Mouse (Mus musculus): ENCODE data around the gene Sik3.
"Not testable (repeated sequence)": the region's sequence is repeated elsewhere in the genome, so short reads cannot be mapped to it uniquely, and the experiment has no call there.

The Sik3 gene

DNA sequence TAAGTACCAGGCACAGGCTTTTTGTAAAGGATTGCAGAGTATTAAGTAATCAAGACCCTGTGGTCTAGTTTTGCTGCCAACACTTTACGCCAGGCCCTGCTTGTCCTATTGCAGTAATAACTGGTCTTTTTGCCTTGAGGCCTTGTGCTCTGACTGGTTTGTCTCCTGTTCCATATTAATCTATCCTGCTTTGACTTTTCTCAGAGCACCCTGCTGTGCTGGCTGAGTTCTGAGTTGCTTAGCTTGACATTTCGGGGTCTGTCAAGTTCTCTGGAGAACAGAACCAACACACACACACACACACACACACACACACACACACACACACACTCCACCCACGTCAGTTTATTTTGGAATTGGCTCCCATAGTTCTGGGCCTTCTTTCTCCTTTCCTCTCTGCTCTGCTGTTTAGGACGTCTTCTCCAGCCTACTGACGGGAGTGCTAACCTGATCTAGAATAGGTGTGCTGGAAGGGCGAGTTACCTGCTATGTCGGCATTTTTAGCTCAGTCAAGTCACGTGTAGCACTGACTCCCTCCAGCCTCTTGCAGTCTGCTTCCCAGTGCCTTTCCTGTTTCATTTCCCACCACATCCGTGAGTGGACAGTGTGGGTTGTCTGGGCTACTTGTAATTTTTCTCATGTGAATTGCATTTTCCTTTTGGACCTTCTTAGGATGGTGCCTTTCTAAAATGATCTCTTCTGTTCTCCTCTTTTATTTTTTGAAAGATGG lies 49.2 kb downstream of the Sik3 start:
- DNase-seq: peak; percentile 95

DNA sequence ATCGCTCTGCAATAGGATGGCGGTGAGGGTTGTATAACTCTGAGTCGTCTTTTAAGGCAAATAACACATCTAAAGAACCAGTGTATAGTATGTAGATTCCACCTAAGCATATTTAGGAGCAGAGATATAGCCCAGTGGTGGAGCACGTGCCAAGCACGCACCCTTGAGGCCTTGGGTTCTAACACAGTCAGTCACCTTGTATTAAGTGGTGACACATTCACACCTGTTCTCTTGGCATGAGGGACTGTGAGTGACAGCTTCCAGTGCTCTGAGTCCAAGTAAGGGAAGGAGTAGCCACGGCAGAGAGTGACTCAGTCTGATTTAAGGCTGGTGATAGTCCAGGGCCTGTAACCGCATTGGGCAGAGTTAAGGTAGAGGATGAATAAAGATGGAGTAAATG lies 51.7 kb downstream of the Sik3 start:
- DNase-seq: no peak

DNA sequence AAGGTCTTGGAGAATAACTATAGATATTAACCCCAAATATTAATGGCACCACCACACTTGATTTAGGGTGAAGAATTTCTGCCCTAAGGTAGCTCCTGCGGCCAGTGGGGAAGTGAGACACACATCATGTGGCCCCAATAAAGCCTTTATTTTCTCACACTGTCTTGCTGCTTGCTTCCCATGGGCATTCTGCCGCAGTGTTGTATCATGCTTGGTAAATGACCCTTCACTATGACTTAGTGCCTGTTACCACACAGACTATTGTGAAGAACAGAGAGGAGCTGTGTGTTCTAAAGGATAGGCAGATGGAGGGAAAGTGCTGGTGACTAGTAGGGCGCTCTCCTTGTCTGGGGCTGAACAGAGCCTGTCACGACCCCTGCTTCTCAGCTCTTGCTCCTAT lies 54.1 kb downstream of the Sik3 start:
- DNase-seq: no peak

DNA sequence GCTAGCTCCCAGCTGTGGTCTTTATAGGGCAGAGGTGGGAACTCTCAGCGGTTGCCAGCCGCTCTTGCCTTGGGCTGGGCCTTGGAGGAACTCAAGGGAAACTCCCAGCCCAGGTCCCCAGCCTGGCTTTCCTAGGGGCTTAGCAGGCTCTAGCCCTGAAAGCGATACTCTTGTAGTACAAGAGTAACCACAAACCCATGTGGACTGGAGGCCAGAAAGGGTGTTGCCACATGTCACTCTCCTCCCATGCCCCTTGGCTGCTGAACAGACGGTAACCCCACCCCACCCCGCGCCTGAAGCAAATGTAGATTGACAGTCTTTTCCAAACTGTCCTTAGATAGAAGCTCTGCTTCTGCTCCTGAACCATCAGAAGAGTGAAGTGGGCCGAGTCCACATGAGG lies 55.1 kb downstream of the Sik3 start:
- no peak for DNase-seq

DNA sequence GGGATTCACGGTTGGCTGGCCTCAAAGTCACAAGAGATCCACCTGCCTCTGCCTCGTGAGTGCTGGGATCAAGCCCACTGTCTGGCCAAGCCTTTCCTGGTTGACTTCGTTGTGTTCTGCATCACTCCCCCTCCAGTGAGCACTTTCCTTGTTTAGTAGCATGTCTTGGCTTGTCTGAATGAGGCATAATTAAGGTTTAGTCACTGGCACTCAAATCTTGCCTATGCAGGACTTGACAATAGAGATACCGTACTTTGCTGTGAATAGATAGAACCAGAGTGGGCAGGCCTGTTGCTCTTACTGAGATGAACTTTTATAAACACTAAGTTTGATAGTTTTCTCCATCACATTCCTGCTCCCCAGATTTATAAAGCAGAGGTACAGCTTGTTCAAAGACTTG lies 56.4 kb downstream of the Sik3 start:
- DNase-seq: no peak

DNA sequence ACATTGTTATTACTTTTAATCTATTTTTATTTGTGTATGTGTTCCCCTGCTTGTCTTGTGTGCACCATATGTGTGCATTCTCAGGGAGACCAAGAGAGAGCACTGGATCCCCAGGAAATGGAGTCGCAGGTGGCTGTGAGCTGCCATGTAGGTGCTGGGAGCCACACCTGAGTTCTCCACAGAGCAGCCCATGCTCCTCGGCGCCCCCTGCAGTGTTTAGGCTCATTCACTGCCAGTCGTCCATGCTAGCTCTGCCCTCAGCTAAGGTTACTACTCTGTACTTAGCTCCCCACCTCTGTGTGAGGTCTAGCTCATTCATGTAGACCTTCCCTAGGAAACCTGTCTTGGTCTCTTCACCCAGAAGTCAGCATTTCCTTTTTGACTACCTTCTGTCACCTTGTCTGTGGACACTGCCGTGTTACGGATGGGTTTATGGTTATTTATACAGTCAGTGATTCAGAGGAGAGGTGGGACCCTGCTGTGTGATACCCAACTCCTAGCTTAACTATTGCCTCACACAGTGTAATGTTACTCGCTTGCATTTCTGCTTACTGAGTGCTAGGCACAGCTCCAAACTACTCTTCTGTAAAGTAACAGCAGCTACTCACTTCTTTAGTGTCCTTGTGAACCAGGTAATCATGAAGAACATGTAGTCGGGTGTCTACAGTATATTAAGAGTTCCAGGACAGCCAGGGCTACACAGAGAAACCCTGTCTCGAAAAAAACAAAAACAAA lies 59.6 kb downstream of the Sik3 start:
- no peak for DNase-seq

DNA sequence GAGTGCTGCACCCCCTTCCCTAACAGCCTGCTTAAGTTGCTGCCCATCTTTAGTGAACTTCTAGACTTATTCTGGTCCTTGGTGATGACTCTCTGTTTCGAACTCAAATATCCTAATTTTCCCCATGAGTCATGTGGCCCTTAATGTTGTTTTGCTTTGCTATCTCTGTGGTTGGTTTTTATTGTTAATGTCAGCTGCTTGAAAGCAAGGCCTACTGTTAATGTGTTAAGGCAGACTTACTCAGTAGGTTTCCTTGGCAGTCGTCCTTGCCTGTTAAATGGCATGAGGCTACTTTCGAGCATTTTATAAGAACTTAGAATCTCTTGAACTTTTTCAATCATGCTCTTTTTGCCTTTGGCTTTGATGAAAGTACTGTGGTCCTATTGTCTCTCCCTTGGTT lies 60.8 kb downstream of the Sik3 start:
- no peak for DNase-seq

DNA sequence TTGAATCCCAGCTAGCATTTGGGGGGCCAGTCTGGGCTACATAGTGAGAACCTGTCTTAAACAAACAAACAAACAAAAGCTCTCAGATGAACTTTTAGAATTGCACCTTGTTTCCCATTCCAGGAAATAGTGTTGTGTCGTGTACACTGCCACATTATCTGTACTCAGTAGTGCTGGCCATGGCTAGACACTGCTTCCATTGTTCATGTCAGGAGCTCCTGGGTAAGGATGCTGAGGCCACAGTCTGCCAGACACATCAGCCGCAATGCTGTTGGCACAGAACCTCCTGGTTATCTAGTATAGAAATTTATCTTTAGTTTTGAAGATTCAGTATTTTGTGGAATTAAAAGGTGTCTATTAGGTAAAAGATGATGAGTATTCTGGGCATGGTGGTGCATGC lies 63.0 kb downstream of the Sik3 start:
- no peak for DNase-seq

DNA sequence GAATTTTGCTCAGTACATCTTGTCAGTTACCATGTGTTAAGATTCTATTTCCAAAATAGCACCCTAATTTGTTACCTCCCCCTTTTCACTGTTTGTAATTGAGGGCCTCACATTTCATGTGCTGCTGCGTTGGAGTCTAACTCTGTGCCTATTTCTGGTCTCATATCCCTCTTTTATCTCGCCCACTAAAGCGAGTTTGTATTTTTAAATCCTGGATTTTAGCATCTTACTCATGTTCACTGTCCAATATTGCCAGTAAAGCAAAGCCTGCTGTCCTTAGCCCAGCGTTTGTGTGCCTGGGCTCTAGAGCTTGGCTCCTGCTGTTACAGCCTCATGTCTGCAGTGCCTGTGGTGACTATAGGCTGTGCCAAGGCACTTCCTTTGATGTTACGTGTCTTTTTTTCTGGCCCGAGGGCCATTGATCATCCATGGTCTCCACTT lies 69.8 kb downstream of the Sik3 start:
- no peak for DNase-seq

DNA sequence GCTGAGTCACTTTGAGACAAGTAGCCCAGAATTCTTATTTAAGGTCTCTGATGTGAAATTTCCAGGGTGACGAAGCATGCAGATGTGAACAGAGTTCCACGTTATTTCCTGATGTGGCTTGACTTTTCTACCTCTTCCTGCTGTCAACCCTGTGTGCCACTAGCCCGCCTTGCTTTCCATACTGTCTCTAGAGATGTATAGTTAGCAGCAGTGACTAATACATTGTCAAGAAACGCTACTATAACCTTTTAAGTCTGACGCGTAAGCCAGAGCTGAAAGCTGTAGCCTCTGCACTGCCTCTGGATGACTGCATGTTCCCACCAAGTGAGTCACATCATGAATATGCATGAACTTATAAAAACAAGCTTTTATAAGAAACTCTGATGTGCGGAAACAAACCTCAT lies 70.9 kb downstream of the Sik3 start:
- no peak for DNase-seq

DNA sequence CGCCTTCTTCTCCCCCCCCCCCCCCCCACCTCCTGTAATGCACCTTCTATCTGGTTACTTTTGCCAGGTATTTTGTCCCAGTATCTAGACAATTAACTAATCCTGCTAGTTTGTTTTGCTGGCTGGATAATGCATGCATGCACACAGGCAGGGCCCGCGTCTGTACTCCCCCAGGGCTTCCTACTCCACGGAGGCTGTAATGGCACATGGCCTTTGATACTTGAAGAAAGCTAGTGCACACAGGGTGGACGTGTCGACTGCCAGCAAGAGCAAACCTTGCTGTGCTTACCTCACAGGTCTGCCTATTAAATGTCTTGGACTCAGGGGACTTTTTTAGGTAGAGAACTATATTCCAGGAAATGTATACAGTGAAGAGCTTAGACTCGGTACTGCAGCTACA lies 73.3 kb downstream of the Sik3 start:
- no peak for DNase-seq

DNA sequence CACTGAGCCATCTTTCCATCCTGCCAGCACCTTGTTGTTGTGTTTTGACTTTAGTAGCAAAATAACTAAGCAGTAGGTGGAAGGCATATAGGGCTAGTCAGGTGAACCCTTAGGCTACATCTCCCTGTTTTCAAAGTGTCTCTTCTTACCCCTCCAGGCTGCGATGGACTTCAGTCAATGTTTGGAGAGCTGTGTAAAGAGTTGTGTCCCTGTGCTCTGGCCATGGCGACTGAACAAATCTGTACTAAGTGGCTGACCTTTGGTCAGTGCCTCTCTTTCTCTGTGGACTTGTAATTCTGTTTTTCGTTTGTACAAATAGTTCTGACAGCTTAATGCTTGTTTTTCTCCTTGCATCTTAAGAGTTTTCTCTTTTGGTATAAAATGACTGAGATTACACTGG lies 74.2 kb downstream of the Sik3 start:
- DNase-seq: no peak

DNA sequence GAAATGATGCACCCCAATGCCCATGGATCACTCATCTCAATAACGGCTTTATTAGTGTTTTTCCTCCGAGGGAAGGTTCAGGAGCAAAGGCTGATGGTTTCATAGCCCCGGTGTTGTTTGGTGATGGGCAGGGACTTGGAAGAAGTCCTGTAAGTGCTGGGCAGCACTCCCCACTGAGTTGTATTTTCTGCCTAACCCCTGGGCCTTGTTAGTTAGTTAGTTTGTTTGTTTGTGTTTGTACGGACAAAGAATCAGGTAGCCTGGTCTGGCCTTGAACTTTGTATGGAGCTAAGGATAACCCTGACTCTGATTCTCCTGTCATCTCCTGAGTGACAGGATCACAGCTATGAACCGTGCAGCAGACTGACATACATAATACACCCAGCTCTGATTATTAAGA lies 74.8 kb downstream of the Sik3 start:
- peak; percentile 75 for DNase-seq

DNA sequence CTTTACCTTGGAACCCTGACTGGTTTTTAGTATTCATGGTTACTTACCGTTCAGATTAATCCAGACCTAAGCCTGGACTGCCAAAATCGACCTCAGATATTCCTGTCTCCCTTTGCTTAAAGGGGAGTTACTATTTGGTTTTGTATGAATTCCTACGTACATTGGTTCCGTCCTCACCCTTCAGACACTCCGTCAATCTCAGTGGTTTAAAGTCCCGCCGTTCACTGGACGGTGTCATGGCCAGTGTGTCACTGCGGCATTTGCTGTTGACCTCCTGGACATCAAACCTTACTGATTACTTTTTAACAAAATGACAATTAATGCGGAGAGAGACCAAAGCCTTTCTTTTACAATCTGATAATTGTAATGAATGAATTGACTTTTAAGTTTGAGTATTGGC lies 76.1 kb downstream of the Sik3 start:
- no peak for DNase-seq

DNA sequence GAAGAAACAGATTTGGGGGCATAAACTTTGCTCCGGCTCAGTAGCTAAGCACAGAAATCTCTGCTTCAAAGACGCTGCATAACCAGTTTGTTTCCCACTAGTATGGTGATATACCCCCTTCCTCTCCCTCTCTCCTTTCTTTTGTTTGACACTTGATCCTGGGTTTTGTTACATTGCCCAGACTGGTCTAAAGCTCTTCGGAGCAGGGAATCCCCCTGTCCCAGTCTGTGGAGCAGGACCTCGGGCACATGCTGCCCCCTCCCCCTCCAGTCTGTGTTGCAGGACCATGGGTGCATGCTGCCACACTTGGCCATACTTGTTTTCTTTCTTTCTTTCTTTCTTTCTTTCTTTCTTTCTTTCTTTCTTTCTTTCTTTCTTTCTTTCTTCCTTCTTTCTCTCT lies 77.4 kb downstream of the Sik3 start:
- no peak for DNase-seq

DNA sequence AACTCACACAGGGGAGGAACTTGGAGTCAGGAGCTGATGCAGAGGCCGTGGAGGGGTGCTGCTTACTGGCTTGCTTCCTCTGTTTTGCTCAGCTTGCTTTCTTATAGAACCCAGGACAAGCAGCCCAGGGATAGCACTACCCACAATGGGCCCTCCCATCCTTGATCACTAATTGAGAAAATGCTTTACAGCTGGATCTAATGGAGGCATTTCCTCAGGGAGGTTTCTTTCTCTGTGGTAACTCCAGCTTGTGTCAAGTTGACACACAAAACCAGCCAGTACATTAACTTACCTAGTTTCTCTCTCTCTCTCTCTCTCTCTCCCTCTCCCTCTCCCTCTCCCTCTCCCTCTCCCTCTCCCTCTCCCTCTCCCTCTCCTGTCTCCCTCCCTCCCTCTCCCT lies 78.5 kb downstream of the Sik3 start:
- not testable (repeated sequence) for DNase-seq

DNA sequence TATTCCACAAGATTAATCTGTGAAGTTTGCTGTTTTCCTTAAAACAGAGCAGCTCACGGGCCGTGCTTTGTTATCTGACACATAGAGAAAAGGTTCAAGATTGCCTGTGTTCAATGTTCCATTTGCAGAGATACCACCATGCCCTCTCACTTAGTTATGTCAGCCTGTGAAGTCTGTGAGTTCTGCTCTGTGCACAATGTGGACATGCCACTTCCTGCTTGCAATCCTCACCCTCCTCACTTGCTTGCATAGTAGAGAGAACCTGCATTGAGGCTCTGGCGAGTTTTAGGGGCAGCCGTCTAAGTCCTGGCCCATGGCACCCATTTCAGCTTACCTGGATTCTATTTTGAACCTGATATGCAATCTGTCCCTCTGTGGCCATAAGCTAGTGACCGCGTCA lies 80.0 kb downstream of the Sik3 start:
- DNase-seq: no peak

DNA sequence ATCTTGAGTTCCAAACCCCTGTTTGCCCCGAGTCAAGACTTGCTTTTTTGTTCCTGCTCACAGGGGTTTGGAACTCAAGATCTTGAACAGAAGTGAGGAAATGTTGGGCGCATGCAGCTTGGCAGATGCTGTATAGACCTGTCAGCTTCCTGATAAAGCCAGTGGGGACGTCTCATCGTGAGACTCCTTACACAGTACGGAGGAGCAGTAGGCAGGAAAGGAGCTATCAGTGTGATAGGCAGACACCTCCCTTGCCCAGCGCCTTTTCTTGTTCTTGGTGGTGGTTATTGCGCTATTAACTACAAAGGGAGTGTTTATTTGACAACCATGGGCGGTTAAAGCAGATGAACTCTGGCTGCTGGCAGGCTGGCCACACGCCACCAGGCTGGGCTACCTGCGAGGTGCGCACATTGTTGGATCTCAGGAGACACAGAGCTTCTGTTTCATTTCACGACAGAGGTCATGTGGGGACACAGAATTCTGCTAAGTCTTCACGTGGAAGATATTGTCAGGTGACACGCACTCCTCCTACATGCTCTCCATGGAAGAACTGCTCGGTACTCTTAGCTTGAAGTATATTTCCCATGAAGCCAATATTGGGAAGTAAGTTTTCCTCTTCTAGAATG lies 85.9 kb downstream of the Sik3 start:
- DNase-seq: no peak

DNA sequence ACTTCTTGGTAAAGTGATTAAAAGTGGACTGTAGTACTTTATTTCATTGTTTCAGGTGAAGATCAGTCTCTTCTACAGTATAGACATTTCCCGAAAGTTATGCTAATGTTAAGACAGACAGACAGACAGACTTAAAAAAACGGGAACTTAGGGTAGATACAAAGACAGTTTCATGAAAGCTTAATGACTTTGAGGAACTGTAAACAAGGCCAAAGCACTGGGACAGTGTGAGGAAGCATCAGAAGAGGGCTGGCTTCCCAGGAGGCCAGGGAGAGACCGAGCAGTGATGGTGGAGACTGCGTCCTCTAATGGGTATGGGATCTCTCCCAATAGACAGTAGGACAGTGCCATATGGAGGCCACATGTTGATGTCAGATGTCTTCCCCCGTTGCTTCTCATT lies 86.5 kb downstream of the Sik3 start:
- no peak for DNase-seq

DNA sequence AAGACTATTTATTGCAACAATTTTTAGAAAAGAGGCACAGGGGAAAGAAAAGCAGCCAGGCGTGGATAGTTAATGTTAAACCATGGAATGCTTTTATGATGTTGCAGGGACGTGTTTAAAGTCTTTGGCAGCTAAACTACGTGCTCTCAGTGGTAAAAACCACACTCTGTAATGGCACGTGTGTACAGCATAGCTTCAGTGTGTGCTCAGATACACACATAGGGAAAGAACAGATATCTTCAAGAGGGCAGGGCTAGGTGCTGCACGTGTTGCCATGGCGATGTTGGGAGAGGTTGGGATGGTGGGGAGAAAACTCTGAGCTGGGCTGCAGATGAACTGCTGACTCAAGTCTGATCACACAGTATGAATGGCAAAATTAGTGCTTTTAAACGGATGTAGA lies 90.5 kb downstream of the Sik3 start:
- no peak for DNase-seq

DNA sequence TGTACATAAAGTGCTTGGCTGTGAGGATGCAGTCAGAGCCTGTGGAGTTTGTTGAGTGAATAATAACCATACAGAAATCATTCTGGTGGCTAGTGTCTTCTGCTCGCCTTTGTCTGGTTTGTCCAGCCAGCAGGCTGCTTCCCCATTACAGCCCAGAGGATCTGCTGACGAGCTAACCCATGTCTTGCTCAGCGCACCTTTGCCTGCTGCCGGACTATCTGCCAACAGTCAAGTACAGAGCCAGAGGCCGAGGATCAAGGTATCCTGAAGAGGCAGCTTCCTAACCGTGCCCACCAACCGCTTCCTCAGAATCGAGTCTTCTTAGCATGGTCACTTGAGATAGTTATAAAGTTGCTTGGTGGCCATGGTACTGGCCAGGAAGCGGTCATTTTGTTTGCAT lies 93.5 kb downstream of the Sik3 start:
- no peak for DNase-seq

DNA sequence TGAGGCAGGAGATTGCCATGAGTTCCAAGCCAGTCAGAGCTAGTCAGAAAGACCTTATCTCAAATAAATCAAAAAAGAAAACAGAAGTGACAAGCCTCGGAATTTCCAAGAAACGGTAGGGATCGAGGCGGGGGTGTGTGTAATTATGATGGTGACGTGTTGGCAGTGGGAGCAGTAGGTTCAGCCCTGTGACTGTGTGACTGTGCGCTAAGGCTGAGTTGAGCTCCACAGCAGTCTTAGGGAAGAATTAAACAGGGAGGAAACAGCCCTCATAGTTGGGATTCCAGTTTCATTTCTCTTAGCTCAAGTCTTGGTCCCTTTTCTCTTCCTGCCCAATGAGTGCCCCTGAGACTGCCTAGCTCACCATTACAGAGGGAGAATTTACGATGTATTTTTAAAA lies 98.0 kb downstream of the Sik3 start:
- DNase-seq: peak; percentile 96

DNA sequence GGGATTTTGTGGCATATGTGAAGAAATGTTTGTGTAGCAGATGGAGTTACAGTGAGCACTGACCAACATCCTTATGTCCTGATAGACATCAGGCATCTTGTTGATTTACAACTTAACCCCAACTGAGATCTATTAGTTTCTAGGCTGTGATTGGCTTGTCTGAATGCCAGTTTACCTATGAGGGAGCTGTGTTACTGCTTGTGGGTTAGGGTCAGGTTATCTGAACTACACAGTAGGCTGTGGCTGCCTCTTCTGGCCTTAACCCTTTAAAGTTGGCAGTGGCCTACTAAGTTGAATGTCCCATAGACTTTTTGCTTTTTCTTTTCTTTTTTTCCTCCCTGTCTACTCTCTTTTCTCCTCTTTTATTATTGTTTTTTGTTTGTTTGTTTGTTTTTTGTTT lies 98.7 kb downstream of the Sik3 start:
- DNase-seq: peak; percentile 15

DNA sequence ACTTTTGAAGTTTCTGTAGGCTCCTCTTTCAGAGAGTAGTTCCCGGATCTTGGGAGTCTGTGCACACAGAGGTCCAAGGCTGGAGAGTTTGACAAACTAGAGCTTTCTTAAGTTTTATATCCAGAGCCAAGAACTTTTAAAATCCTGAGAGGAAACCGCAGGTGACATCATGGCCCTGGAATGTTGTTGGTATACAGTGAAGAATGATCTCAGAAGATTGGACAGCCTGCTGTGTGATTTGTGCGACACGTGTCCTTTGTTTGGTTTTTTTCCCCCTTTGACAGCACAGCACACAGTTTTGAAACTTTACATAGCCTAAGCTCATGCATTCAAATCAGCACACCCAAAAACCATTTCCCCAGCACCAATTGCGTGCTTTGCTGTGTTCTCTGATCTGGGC lies 99.6 kb downstream of the Sik3 start:
- peak; percentile 96 for DNase-seq

Measured in heart, adult 11 months (tissue).